Mouse (Mus musculus) fibroblast of lung, adult 2 months (primary cell): ENCODE results near the gene Hoxb1.

Experiments
- DNase-seq: peaks from one replicate; pipeline ENCODE4 v3.0.0-alpha.2; 2011; ENCODE audit warnings: low read depth

The Hoxb1 gene

DNA sequence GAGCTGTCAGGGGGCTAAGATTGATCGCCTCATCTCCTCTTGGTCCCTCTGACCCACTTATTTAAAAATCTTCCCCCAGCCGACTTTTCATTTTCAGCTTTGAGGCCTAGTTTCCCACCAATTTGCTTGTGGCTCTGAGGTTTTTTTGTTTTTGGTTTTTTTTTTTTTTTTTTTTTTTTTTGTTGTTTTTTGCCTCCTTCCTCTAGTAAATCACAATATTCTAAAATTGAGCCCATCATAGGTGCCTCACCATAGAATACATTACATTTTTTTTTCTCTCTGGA, 15.3 kb upstream of the Hoxb1 start, which contains the start of gene Hoxb2:
TSS of gene Hoxb2 (plus strand) at position 185 of the 284 bp plus-strand sequence.
- no peak for DNase-seq

DNA sequence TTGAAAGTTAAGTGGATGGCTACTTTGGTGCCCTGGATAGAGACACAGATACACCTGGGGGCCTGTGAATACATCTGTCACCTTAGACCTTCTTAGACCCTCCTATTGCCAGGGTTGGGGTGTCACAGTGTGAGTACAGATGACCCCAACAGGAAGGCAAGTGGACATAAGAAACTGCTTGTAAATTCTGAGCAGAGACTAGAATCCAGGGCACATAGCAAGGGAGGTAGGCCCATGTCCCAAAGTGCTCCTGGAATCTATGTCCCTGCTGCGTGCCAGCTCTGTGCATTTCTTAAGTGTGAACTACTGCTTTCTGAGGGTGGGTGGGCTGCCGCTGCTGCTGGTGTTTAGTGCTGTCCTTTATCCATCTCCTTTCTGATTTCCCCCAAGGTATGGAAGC, 14.8 kb upstream of the Hoxb1 start:
- no peak for DNase-seq

DNA sequence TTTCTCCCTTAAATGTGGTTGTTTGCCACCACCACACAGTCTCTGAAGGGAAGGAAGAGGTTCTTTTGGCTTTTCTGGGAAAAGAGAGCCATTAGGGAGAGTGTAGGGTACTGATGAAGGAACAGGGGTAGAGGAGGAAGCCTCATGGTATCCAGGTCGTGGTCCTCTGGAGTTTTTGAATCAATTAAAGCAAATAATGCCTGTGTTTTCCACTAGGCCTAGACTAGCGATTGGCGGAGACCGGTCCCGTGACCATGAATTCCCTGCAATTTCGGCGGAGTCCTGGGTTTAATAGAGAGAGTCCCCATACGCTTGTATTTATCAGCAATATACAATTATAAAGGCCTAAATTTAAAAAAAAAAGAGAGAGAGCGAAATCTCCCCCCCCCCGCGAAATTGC, 14.2 kb upstream of the Hoxb1 start:
- DNase-seq, result no peak

DNA sequence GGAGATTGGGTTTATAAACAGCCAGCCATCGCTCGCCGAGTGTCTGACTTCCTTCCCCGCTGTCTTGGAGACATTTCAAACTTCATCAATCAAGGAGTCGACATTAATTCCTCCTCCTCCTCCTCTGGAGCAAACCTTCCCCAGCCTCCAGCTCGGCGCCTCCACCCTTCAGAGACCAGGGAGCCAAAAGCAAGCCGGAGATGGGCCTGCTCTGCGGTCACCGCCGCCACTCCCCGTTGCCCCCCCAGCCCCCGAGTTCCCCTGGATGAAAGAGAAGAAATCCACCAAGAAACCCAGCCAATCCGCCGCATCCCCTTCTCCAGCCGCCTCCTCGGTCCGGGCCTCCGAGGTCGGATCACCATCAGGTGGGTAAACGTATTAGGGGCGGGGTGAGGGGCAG, 13.7 kb upstream of the Hoxb1 start:
- DNase-seq, result no peak

DNA sequence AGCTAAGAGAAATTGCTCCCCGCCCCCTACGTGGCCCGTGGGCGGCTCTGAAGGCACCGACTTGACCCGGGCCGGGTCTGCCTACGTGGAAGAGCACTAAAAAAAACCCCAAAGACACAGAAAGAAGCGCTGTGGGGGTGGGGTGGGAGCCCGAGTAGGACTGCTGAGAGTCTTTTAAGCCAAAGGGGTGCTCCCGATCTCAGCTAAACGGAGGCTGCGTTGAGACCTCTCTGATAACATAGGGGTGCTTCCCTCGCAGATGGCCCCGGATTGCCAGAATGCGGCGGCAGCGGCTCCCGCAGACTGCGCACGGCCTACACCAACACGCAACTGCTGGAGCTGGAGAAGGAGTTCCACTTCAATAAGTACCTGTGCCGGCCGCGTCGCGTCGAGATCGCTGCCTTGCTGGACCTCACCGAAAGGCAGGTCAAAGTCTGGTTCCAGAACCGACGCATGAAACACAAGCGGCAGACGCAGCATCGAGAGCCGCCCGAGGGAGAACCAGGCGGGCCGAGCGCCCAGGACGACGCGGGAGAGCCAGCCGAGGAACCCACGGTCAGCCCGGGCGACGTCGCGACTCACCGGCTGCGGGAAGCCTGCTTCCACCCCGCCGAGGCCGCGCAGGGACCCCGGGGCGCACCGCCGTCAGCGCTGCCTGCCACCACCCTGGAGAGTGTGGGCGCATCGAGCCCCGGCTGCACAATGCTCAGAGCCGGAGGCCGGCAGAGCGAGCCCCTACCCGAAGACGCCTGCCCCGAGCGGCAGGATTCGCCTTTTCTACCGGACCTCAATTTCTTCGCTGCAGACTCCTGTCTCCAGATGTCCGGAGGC, 12.6 kb upstream of the Hoxb1 start:
- DNase-seq, result no peak

DNA sequence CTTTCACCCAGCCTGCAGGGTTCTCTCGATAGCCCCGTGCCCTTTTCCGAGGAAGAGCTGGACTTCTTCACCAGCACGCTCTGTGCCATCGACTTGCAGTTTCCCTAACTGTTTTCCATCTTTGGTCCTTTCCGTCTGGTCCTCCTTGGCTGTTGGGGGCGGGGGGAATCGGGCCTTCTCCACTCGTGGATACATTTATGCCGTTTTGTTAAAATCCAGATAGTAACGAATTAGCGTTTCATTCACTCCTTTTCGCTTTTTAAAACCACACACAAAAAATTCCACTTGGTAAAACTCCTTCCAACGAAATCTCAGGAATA, 12.1 kb upstream of the Hoxb1 start:
- DNase-seq, result no peak

DNA sequence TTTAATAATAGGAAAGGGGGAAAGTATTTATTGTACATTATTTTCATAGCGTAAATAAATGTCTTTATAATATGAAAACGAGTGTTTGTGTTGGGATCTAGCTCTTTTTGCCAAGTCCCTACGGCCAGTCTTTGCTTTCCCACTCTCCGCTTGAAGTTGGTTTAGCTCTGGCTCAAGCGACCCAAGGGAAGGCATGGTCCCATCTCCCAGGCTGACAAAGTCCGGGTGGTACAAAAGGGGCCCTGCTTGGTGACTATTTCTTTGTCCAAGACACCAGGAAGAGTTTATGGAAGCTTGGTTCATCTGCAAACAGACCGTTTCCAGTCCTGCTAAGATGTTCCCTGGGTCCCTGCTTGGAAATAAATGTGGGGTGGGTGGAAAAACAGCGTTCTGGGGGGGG, 11.6 kb upstream of the Hoxb1 start:
- no peak for DNase-seq

DNA sequence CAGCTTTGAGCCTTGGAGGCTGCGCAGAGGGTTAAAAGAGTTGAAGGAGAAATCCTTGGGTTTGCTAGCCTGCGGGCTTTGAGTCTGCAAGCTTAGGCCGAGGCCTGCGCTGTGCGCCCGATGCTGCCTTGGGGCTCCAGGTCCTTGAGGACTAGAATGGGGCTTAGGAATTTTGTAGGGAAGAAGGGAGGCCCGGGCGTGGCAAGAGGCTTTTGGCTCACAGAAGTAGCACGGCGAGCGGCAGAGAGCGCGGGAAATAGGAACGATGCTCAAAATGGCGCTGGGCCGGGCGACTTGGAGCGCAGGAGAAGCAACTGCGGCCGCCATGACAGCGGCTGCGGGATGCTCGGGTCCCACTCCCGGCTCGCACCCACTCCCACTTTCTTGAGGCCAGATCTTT, 11.2 kb upstream of the Hoxb1 start:
- no peak for DNase-seq

DNA sequence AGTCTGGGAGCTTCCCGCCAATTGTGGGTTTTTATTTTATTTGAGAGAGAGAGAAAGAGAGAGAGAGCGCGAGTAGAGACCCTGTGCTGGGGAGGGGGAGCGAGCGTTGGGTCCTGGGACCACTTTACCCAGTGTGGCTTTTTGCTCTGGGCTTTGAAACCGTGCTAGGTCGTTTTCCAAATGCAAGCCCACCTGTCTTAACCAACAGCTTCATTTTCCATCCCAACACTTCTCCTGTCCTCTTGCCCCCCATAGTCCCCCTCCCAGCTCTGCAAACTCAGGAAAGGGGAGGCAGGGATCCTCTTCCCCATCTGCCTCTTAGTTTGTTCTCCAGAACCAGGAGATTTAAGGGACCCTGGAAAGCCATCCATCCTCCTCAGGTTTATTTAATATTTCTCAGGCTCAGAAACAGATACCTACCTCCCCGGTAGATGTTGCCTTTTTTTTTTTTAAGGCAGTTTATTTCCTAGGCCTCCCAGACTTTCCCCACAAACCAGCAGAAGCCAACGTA, 10.7 kb upstream of the Hoxb1 start:
- DNase-seq, result no peak

DNA sequence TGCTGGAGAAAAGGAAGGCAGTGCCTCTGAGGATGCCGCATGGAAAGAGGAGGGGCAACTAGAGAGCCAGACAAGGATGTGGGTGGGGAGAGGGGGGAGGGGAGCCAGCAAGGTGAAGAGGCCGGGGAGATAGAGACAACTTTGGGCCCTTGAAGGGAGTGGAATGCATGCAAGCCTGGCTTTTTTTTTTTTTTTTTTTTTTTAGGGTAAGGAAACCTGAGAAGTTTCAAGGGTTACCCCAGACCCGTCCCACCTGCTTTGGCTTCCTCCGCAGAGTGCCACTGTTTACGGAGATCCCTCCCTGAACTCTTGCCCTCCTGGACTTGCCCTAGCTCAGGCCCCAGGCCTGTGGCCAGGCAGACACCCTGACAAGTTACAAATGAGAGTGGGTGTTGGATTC, 1.7 kb upstream of the Hoxb1 start:
- DNase-seq, result no peak

DNA sequence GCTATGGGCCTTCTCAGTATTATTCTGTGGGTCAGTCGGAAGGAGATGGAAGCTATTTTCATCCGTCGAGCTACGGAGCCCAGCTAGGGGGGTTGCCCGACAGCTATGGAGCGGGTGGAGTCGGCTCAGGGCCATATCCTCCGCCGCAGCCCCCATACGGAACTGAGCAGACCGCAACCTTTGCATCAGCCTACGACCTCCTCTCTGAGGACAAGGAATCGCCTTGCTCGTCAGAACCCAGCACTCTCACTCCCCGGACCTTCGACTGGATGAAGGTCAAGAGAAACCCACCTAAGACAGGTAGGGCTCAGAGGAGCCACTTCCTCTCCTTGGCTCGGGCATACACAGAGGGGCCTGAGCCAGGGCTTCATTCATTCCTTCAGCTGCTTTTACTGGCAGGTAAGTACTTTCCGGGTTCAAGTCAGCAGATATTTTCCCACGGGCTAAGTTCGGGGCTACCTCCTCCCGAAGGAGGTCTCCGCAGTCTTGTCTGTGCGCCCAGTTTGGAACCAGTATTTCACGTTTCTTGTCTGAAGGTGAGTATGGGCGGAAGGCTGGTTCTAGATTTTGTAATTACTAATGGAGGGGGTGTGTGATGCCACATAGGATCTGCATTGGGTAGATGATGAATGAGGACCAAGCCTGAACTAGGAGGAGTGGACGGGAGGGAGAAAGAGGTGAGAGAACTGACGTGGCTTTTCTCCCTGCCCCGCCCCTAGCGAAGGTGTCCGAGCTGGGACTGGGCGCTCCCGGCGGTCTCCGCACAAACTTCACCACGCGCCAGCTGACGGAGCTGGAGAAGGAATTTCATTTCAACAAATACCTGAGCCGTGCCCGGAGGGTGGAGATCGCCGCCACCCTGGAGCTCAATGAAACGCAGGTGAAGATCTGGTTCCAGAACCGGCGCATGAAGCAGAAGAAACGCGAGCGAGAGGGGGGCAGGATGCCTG, 815 bp downstream of the Hoxb1 start:
- no peak for DNase-seq

DNA sequence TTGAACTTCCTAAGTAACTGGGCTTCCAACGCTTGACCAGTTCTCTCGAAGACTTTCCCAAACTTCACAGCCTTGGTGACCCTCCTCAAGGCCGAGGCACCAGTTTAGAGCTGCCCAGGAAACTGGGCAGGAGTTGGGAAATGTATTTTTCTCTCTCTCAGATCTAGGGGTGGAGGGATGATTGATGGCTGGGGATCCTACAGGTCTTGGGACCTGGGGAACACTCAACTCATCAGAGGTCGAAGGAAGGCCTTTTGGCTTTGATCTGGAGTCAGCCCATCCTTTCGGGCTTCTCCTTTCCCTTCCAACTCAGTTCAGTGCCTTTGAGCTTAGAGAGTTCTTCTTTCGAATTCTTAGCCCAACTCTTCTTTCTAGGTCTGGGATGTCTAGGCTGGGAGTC, 1.6 kb downstream of the Hoxb1 start:
- DNase-seq, result no peak

DNA sequence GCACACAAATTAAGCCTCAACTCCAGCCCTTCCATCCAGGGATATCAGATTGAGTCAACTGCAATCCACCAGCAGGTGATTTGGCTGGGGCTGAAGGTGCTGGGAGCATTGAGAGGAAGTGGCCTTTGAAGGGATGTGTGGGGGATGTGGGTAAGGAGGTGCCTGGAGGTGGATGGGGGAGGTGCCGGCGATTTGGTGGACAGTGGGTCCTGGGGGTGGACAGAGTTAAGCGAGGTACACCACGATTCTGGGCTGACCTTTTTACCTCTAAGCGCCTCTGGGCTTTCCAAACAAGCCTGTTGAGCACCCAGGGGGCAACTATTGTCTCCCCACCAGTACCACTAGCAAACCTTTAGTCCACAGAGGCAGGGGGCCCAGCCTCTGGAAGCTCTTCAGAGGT, 3.1 kb downstream of the Hoxb1 start:
- no peak for DNase-seq

DNA sequence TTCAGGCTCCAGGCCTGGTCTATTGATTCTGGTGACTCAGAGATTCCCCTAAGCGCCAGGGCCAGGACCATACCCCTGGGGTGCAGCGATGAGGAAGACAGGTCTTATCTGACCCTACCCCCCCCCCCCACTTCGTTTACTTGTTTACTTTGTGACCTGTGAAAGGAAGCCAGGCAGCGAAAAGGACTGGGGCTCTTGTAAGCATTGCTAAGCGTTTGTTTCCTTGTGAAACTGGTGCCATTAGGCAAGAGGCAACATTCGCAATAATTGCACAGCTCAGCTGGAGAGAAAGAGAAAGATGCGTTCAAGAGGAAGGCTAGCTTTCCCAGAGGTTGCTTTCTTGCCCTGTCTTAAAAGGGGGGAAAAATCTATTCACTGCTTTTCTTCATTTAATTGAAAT, 3.6 kb downstream of the Hoxb1 start:
- no peak for DNase-seq

DNA sequence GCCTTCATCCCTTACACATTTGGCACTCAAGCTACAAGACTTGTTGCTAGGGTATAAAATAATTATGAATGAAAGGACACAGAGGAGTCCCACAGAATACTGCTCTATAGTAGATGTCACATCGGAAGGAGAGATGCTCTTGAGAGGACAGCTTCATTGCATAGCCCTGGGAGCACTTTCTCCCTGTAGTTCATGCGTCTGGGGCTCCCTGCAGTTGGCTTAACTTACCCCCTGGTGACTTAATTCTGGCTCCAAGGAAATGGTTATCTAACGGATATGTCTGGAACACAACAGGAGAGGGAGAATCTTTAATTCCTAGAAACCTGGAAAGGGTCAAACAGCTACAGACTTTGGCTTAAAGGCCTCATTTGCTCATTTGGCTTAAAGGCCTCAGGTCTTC, 6.2 kb downstream of the Hoxb1 start:
- DNase-seq, result no peak

DNA sequence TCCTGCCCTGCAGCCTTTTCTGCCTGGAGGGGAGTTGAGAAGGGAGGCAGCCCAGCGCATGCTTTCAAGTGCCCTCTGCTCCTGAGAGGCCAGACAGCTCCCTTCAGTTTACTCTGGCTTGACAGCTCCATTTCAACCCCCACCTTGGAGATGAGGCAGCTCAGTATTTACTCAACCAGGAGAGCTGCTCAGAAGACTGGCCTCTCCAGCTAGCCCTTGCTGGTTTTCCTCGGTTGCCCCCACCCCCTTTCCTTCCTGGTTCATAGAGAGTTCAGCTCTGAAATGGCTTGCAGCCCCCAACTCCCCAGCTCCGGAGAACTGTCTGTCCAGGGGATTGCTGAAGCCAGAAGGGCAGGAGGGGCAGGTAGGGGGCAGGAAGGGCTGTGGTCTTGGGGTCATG, 7.0 kb downstream of the Hoxb1 start:
- DNase-seq, result no peak

DNA sequence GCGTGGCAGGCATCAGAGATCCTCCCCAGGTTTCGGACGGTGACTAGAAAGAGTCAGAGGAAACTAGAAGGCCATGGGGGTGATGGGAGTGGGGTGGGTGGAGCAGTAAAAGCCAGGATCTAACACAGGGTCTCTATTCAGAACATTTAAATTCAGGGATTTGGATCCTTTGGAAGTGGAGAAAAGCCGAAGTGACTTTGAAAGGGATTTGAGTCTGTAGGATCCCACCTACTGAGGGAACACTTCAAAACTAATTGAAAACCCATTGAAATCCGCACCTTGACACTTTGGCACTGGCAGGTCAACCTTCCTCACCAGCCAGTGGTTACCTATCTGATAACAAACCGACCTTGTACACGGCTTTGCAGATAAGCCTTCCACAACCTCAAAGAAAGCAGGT, 9.3 kb downstream of the Hoxb1 start:
- DNase-seq, result no peak

DNA sequence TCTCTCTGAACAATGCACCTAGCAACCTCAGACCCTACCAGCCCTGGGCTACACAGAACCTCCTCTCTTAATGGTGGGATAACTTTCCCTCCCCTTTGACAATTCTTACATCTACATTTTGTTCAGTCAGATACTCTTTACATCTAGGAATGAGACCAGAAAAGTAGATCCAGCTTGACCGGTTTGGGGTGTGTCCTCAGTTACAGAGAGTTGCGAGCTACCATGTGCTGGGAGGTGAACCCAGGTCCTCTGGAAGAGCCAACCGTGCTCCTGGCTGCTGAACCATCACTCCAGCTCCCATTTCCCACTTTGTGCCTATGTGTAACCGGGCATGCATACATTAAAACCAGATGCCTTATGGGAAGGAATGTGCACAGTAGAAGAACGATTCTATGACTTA, 17.8 kb downstream of the Hoxb1 start:
- no peak for DNase-seq

DNA sequence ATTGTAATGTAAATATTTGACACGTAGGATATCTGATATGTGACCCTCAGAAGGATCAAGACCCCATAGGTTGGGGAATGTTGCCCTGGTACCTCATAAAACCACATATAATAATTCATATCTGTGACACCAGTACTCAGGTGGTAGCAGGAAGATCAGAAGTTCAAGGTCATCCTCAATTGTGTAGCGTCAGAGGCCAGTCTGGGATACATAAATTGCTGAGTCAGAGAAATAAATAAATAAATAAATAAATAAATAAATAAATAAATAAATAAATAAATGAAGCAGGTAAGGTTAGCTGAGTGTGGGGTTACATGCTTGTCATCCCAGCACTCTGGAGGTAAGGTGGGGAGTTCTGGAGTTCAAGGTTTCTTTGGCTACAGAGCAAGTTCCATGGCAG, 22.1 kb downstream of the Hoxb1 start:
- no peak for DNase-seq

DNA sequence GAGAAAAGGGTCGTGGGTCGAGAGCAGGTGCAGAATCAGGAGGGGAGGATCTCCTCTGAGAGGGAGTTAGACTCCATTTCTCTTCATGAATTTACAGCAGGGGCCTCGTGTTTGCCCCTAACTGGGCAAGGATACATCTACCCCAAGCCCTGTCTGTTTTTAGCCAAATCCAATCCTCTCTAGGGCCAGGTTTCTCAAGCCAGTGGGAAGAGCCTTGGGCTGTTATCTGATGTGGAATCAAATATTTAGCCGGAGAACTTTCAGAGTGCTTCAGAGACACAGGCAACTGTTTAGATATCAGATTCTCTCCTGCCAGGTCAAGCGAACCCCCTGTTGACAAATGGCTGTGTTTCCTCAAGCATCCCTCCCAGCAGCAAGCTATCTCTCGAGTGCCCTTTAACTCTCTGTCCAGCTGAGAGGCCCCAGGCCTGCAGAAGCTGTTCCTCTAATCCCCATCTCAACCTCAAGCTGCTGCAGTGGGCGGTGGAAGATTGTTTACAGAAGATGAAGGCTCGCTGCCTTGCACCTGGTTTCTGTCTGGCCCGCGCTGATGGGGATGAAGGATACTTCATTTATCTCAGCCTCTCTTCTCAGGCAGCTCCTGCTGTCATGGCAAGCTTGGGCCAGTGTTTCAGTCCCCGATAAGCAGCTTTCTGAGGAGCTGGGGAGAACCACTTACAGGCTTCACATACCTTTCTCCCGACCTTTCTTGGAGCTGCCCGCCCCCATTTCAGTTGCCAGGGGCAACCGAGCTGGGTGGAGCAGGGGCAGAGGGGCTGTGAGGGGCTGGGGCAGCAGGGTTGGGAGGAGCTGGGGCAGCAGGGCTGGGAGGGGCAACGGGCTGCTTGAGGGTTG, 31.4 kb downstream of the Hoxb1 start:
- DNase-seq, result no peak

DNA sequence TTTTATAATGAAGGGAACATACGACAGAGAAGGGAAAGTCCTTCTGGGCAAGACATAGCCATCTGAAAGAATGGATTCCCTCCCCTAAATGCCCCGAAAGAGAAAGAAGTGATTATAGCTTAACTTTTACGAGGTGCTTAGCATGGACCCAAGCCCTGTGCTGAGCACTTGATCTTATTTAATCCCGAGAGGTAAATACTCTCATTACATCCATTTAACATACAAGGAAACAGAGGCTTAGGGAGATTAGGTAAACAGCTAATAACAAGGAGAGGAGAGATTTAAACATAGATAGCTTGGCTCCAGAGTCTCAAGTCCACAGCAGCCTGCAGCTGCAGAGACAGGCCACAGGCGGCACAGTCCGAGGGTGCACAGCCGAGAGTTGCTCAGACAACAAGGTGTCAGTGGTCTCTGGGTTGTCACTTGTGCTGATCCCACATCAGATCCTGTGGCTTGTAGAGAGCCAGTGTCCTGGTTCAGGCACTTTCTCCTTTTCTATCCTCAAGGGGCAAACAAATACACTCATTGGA, 32.3 kb downstream of the Hoxb1 start:
- no peak for DNase-seq

DNA sequence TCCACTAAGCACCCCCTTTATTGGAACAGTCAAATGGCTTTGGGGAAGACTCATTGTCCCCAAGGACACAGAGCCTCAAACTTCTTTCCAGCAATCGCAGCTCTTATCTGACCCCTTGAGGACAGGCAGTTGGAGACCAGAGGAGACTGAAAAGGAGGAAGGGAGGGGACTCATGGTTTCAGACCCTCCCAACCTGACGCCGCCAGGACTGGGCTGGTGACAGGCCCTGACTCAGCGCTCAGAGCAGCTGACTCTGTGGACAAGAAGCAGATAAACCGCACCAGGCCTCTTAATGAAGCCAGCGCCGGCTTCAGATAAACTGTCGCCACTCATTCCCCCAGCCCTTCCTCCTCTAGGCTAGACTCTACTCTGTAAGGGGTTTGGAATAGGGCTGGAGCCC, 34.4 kb downstream of the Hoxb1 start:
- DNase-seq, result no peak
